9 mouse cellular contexts compared by ENCODE assay signal in genomic region chrX:56531266-56531665, GRCm38 (mm10). TPM values are rescaled to one million over a fixed set of nuclear protein-coding genes. Genes with fewer than 3 reads are reported as not detected.
A peak's percentile ranks its signal among the peaks of the same experiment; 100 is the strongest.
DNase-seq lines count a peak whose midpoint lies in the region; ATAC-seq and TF ChIP-seq lines count a peak whose summit lies in the region.
"Had no signal": no experiment of that assay in that cellular context is flagged by ENCODE, and none has a peak within 500 bp of the region (broad histone marks: within the 10 kb centered on the region; RNA-seq: fewer than 3 reads in every experiment).

No protein-coding gene starts in this region.

- H3K9me3 ChIP-seq in heart, postnatal 0 days (replicated peaks; ENCODE audit: control insufficient read depth, low read length) = no peaks in the 10 kb centered on the region
- H3K9me3 ChIP-seq in hindbrain, embryonic 14.5 days (ENCODE audit: control insufficient read depth, low read length) = no peaks in the 10 kb centered on the region

- H3K4me2 ChIP-seq in heart, postnatal 0 days (ENCODE audit: low read depth, low read length) = no peak overlapping the region
- no peak overlapping the region for H3K4me2 ChIP-seq in hindbrain, embryonic 14.5 days (replicated peaks)

- H3K27me3 ChIP-seq in heart, postnatal 0 days (ENCODE audit: control insufficient read depth, insufficient read depth, low read length) = no peaks in the 10 kb centered on the region
- H3K27me3 ChIP-seq in hindbrain, embryonic 14.5 days (ENCODE audit: control insufficient read depth, insufficient read depth, low read length) = no peaks in the 10 kb centered on the region

- intact Hi-C loops in left cerebral cortex, postnatal 25 days (cut with DNase I) = no loop called here

- H3K4me1 ChIP-seq in heart, postnatal 0 days (ENCODE audit: control insufficient read depth, insufficient read depth) = no peaks in the 10 kb centered on the region
- no peaks in the 10 kb centered on the region for H3K4me1 ChIP-seq in hindbrain, embryonic 14.5 days (replicated peaks; ENCODE audit: control insufficient read depth, insufficient read depth, low read length)

- ATAC-seq in heart, postnatal 0 days (ENCODE audit: insufficient read depth, low read depth) = no peak
- no peak; the same call in 1 of the 2 replicates for ATAC-seq in hindbrain, embryonic 14.5 days (ENCODE audit: low FRiP score)

- TF ChIP-seq CTCF in heart, postnatal 0 days (IDR thresholded peaks at IDR 0.05; ENCODE audit: low read depth) = peak; percentile 53

- H3K9ac ChIP-seq in heart, postnatal 0 days (replicated peaks; ENCODE audit: low read depth, low read length) = no peak overlapping the region
- no peak overlapping the region for H3K9ac ChIP-seq in hindbrain, embryonic 14.5 days

- no peak for TF ChIP-seq EP300 in heart, postnatal 0 days (IDR thresholded peaks at IDR 0.05; ENCODE audit: low read depth)

- no peaks in the 10 kb centered on the region for H3K36me3 ChIP-seq in heart, postnatal 0 days (replicated peaks; ENCODE audit: control insufficient read depth, insufficient read depth, low read length)
- no peaks in the 10 kb centered on the region for H3K36me3 ChIP-seq in hindbrain, embryonic 14.5 days (replicated peaks; ENCODE audit: control insufficient read depth, insufficient read depth)

- H3K4me3 ChIP-seq in heart, postnatal 0 days (ENCODE audit: low read depth, low read length) = no peak overlapping the region
- H3K4me3 ChIP-seq in hindbrain, embryonic 14.5 days (replicated peaks; ENCODE audit: low read length) = no peak overlapping the region

- DNase-seq in heart, postnatal 0 days (ENCODE audit: low spot score) = peak; percentile 11
- no peak for DNase-seq in heart, adult 11 months
- peak; percentile 38 for DNase-seq in adrenal gland, adult 2 months
- peak; percentile 28 for DNase-seq in embryo, embryonic 9.5 days (ENCODE audit: extremely low spot score)
- peak; percentile 54 for DNase-seq in hindbrain, embryonic 14.5 days (ENCODE audit: low spot score)
- peak; percentile 48 to 56 for DNase-seq in left cerebral cortex, postnatal 25 days (ENCODE audit: low spot score in 2 of 2)
- DNase-seq in natural killer cell, adult 2 months (ENCODE audit: low spot score in 2 of 2) = peak; percentile 8 to 38
- DNase-seq in testis, postnatal 10 days (ENCODE audit: low spot score) = peak; percentile 78

- WGBS in heart, postnatal 0 days = 10% methylated on average over 3 of the region's 3 CpGs
- WGBS in hindbrain, embryonic 14.5 days = 9% methylated on average over 3 of the region's 3 CpGs

- no peak overlapping the region for H3K27ac ChIP-seq in heart, postnatal 0 days (ENCODE audit: low read depth)
- no peak overlapping the region for H3K27ac ChIP-seq in hindbrain, embryonic 14.5 days

RNA-seq across cellular contexts. Expression of gene Gm10477, which starts 6.7 kb away (rescaled TPM):
- total RNA-seq in heart, postnatal 0 days (2014; rRNA removed; ENCODE audit: low replicate concordance) = not detected in 2 replicates
- not detected in 2 replicates for polyA plus RNA-seq in heart, postnatal 0 days (2015; fragmentation: Nextera tagmentation; extraction: Ambion mirVana)
- total RNA-seq in adrenal gland, adult 2 months (2021) = not detected
- polyA plus RNA-seq in adrenal gland, adult 2 months (2012; rRNA removed) = not detected in 2 replicates
- not detected in 2 replicates for polyA plus RNA-seq in hindbrain, embryonic 14.5 days (2014; fragmentation: Nextera tagmentation; extraction: Ambion mirVana)
- total RNA-seq in left cerebral cortex, postnatal 25 days (2021) = not detected
- total RNA-seq: adrenal gland, postnatal 4 days had no signal

RNA-seq across cellular contexts. Expression of gene Gm648, which starts 18.1 kb away (rescaled TPM):
- total RNA-seq in heart, postnatal 0 days (2014; rRNA removed; ENCODE audit: low replicate concordance) = not detected in 2 replicates
- not detected in 2 replicates for polyA plus RNA-seq in heart, postnatal 0 days (2015; fragmentation: Nextera tagmentation; extraction: Ambion mirVana)
- not detected for total RNA-seq in adrenal gland, adult 2 months (2021)
- not detected in 2 replicates for polyA plus RNA-seq in adrenal gland, adult 2 months (2012; rRNA removed)
- not detected in 2 replicates for polyA plus RNA-seq in hindbrain, embryonic 14.5 days (2014; fragmentation: Nextera tagmentation; extraction: Ambion mirVana)
- total RNA-seq in left cerebral cortex, postnatal 25 days (2021) = not detected
